Mouse (Mus musculus) liver, embryonic 16.5 days (tissue): ENCODE measurements around the gene Plac1. TPM values are rescaled to one million over a fixed set of nuclear protein-coding genes. Genes with fewer than 3 reads are reported as not detected.

ENCODE experiments used
- ATAC-seq: fragments of 200-750 bp; cut with Nextera tagmentation; 2 replicates; pipeline ENCODE4 v1.8.0; 2017; ENCODE audit warnings: low read depth, mild to moderate bottlenecking, moderate number of reproducible peaks, moderate library complexity
- H3K27ac ChIP-seq: fragments of 300-500 bp; sonication (generic); 2 replicates; pipeline ENCODE4 v1.5.1; 2014; ENCODE audit warnings: mild to moderate bottlenecking, low read length
- H3K27me3 ChIP-seq: fragments of 300-500 bp; sonication (generic); 2 replicates; pipeline ENCODE4 v1.6.1; 2014; ENCODE audit warnings: low read depth, low read length, mixed read lengths; ENCODE audit not compliant: control insufficient read depth, insufficient read depth
- H3K36me3 ChIP-seq: fragments of 300-500 bp; sonication (generic); 2 replicates; pipeline ENCODE4 v1.6.1; 2014; ENCODE audit warnings: mild to moderate bottlenecking; ENCODE audit not compliant: control insufficient read depth, insufficient read depth
- H3K4me1 ChIP-seq: fragments of 300-500 bp; sonication (generic); 2 replicates; pipeline ENCODE4 v1.6.1; 2014; ENCODE audit warnings: low read depth, low read length, mixed read lengths; ENCODE audit not compliant: control insufficient read depth
- H3K4me2 ChIP-seq: fragments of 300-500 bp; sonication (generic); 2 replicates; pipeline ENCODE4 v1.6.1; 2014; ENCODE audit warnings: low read depth, low read length, mixed read lengths
- H3K4me3 ChIP-seq: fragments of 300-500 bp; sonication (generic); 2 replicates; pipeline ENCODE4 v1.5.1; 2014; ENCODE audit warnings: low read depth, mild to moderate bottlenecking, low read length
- H3K9ac ChIP-seq: fragments of 300-500 bp; sonication (generic); 2 replicates; pipeline ENCODE4 v1.6.1; 2014; ENCODE audit warnings: low read depth, low read length
- H3K9me3 ChIP-seq: fragments of 300-500 bp; sonication (generic); replicated peaks from 2 replicates; pipeline ENCODE4 v1.6.1; 2016; ENCODE audit warnings: low read length; ENCODE audit not compliant: control insufficient read depth
- WGBS: fragments of 180-500 bp; shearing (Covaris S2); extraction: QIAGEN DNeasy Blood & Tissue Kit; methylation state at CpG from one replicate; pipeline ENCODE4 v1.1.7; 2014; ENCODE audit not compliant: insufficient replicate concordance; 5-methylcytosine and 5-hydroxymethylcytosine counted together
- polyA plus RNA-seq: library from polyadenylated mRNA; unstranded; fragments of >200 nt; fragmentation: Nextera tagmentation; extraction: Ambion mirVana; gene quantifications from 2 replicates; pipeline ENCODE4 v1.2.1, GENCODE M21; 2015

Gene Plac1
- polyA plus RNA-seq, 1 experiment from 2014 or later: 0.85 TPM

DNA sequence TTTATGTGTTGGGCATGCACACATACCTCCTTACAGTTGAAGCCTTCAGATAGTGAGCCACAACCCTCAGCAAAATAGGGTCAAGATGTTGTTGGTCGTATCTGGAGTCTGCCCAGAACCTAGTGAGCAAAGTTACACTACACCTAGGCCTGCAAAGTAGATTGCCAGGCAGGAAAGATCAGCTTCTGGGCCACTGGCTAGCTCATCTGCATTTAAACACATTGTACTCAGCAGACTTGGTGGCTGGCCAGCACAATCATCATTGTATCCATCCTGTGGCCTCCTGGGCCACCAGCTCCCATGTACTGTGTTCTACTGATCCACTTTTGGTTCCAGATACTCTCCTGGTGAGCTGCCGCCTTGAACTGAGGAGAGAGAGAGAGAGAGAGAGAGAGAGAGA, 102.8 kb downstream of the Plac1 start:
- H3K36me3 ChIP-seq: no peaks in the 10 kb centered on the region
- WGBS: 57% methylated on average over 2 of the region's 2 CpGs
- no peak overlapping the region for H3K27ac ChIP-seq
- no peak overlapping the region for H3K9ac ChIP-seq
- no peaks in the 10 kb centered on the region for H3K4me1 ChIP-seq
- no peak overlapping the region for H3K4me3 ChIP-seq
- H3K27me3 ChIP-seq: no peaks in the 10 kb centered on the region
- no peaks in the 10 kb centered on the region for H3K9me3 ChIP-seq
- ATAC-seq: no peak
- H3K4me2 ChIP-seq: no peak overlapping the region

- Histone ChIP-seq H3K9ac (no peak overlapping the region), H3K9me3 (no peaks in the 10 kb centered on the region)
- WGBS: 38% methylated on average over 2 of the region's 2 CpGs
Measured at GRCm38 (mm10) chrX:53129501-53129900, 110.4 kb downstream of the Plac1 start.

GRCm38 (mm10) chrX:53126492-53127033, 113.3 kb downstream of the Plac1 start:
- Histone ChIP-seq H3K4me3 (no peak overlapping the region), H3K9ac (no peak overlapping the region), H3K36me3 (no peaks in the 10 kb centered on the region), H3K4me2 (no peak overlapping the region), H3K4me1 (no peaks in the 10 kb centered on the region), H3K27me3 (no peaks in the 10 kb centered on the region; the same call in 1 of the 2 replicates), H3K27ac (no peak overlapping the region), H3K9me3 (no peaks in the 10 kb centered on the region)
- ATAC-seq: no peak
- WGBS: 65% methylated on average over 6 of the region's 6 CpGs

More at GRCm38 (mm10) chrX:53129501-53129900, 110.4 kb downstream of the Plac1 start:
- Histone ChIP-seq H3K4me3 (no peak overlapping the region), H3K36me3 (no peaks in the 10 kb centered on the region), H3K27me3 (no peaks in the 10 kb centered on the region; the same call in 1 of the 2 replicates), H3K4me2 (no peak overlapping the region), H3K27ac (no peak overlapping the region), H3K4me1 (no peaks in the 10 kb centered on the region)
- ATAC-seq: no peak

DNA sequence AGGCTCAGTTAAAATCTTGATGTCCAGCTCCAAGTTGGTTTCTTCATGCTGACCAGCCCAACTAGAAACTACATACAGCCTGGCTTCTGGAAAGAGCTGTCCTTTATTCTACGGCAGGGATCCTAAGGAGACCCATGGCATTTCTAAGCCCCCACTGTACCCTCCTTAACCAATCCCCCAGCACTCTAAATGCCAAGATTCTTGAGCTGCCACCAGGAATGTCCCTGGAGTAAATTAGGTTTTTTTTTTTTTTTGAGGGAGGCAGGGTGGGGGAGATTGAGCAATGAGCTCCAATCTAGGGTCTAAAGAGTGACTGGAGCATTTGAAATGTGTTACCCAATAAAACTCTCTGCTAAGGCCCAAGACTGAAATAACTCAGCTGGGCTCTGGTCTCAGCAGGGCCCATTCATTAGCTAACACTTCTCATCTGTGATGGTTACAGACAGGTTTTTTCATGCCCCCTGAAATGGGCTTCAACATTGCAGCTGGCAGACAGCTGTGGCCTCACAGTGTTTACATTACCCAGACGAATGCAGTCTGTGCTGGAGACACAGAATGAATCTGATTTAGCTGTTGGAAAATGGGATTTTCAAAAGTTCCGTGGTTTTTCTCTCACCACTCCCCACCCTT, 114.0 kb downstream of the Plac1 start:
- Histone ChIP-seq H3K36me3 (no peaks in the 10 kb centered on the region), H3K27ac (no peak overlapping the region), H3K4me2 (no peak overlapping the region), H3K4me3 (no peak overlapping the region), H3K9ac (no peak overlapping the region), H3K4me1 (no peaks in the 10 kb centered on the region), H3K9me3 (no peaks in the 10 kb centered on the region), H3K27me3 (no peaks in the 10 kb centered on the region; the same call in 1 of the 2 replicates)
- no peak for ATAC-seq
- WGBS: 42% methylated on average over 3 of the region's 3 CpGs

DNA sequence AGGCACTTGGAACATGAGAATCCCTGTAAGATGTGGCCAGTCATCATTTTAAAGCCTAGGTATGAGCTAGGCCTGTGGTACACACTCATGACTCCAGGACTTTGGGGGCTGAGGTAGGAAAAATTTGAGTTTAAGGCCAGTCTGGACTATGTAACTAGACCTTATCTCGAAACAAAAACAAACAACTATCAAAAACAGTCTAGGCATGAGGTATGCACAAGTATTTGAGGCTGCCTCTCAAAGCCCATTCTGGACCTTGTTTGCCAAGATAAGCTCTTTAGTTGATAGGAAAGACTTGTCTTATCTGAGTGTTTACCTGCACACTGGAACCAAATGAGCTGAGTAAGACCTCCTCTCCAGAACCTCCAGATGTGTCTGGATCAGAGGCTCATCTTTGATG, 116.3 kb downstream of the Plac1 start:
- Histone ChIP-seq H3K4me2 (no peak overlapping the region), H3K4me3 (no peak overlapping the region), H3K9ac (no peak overlapping the region), H3K36me3 (no peaks in the 10 kb centered on the region), H3K9me3 (no peaks in the 10 kb centered on the region), H3K27ac (no peak overlapping the region), H3K27me3 (no peaks in the 10 kb centered on the region; the same call in 1 of the 2 replicates), H3K4me1 (no peaks in the 10 kb centered on the region)
- ATAC-seq: no peak
- WGBS: 34% methylated on average over 1 of the region's 1 CpGs

DNA sequence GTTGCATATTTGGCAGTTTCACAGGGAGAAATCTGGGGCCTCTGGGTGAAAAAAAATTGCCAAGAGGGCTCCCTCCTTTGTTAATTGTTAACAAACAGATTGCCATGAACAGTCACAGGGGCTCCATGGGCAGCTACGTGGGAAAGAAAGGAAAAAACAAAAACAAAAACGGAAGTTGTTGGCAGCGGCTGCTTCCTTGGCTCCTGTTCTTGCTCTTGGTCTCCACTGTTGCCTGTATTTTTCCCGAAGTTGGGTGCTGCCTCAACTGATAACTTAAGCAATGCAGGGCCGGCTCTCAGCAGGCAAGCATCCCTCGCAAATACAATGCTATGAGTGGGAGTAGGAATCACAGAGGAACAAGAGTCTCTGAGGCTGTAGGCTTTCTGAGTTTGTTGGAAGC, 121.3 kb downstream of the Plac1 start:
- no peak for ATAC-seq
- Histone ChIP-seq H3K4me3 (no peak overlapping the region), H3K27me3 (no peaks in the 10 kb centered on the region; the same call in 1 of the 2 replicates), H3K4me2 (no peak overlapping the region), H3K9me3 (no peaks in the 10 kb centered on the region), H3K9ac (no peak overlapping the region), H3K4me1 (no peaks in the 10 kb centered on the region), H3K36me3 (no peaks in the 10 kb centered on the region), H3K27ac (no peak overlapping the region)
- 34% methylated on average over 6 of the region's 6 CpGs for WGBS

DNA sequence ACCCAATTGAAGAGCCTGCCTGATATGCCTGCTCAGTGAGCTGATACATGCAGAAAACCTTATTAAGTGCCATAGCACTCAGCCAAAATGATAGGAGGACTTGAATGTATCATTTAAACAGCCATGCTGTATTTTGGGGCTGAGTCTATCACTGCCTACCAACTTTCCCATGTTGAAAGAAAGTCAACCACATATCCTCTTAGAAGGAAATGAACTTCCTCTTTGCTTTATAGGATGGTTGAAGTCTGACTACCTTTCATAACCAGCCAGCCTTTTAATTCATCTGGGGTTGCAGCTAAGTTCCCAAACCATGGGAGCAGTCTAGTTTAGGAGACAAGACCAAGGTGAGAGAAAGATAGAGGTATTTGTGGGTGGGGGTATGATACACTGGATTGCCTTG, 121.9 kb downstream of the Plac1 start:
- Histone ChIP-seq H3K4me3 (no peak overlapping the region), H3K9me3 (no peaks in the 10 kb centered on the region), H3K9ac (no peak overlapping the region), H3K4me1 (no peaks in the 10 kb centered on the region), H3K36me3 (no peaks in the 10 kb centered on the region), H3K4me2 (no peak overlapping the region), H3K27me3 (no peaks in the 10 kb centered on the region; the same call in 1 of the 2 replicates), H3K27ac (no peak overlapping the region)
- no peak for ATAC-seq

- Histone ChIP-seq H3K4me1 (no peaks in the 10 kb centered on the region), H3K9me3 (no peaks in the 10 kb centered on the region), H3K4me2 (no peak overlapping the region), H3K4me3 (no peak overlapping the region), H3K9ac (no peak overlapping the region), H3K27me3 (no peaks in the 10 kb centered on the region; the same call in 1 of the 2 replicates), H3K27ac (no peak overlapping the region), H3K36me3 (no peaks in the 10 kb centered on the region)
- 55% methylated on average over 7 of the region's 7 CpGs for WGBS
- ATAC-seq: no peak
Measured at GRCm38 (mm10) chrX:53114994-53115393, 124.9 kb downstream of the Plac1 start.

DNA sequence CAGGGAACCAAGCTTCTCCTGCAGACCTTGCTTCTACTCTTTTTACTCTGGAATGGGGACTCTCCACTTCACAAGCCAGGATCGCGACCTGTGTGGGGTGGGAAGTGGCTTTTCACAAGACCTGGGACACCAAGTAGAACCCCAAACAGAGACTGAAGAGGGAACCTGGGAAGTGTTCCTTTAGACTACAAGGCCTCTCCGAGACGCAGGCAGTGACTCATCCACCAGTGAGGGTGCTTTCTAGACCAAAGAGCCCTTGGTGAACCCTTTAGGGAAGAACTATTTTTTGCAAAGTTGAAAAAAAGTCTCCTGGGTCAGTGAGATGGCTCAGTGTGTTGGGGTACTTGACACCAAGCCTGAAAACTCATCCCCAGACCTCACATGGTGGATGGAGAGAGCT, 129.8 kb downstream of the Plac1 start:
- Histone ChIP-seq H3K4me2 (no peak overlapping the region), H3K4me3 (no peak overlapping the region), H3K27me3 (no peaks in the 10 kb centered on the region), H3K9ac (no peak overlapping the region), H3K4me1 (no peaks in the 10 kb centered on the region), H3K36me3 (no peaks in the 10 kb centered on the region), H3K27ac (no peak overlapping the region), H3K9me3 (no peaks in the 10 kb centered on the region)
- no peak for ATAC-seq
- 66% methylated on average over 4 of the region's 4 CpGs for WGBS
